Mouse (Mus musculus) monocyte, adult 2 months (primary cell): ENCODE data around the gene Dmwd.
"Not testable (repeated sequence)": the region's sequence is repeated elsewhere in the genome, so short reads cannot be mapped to it uniquely, and the experiment has no call there.

Source experiments
- DNase-seq, 2 experiments: peaks; one replicate each; pipeline ENCODE4 v3.0.0; 2022; ENCODE audit warnings: low spot score in 2 of 2, low read depth in 1 of 2

Gene Dmwd

GRCm38 (mm10) chr7:19069500-19069899 is 6.5 kb upstream of the Dmwd start:
- no peak for DNase-seq

GRCm38 (mm10) chr7:19071024-19071423 is 5.0 kb upstream of the Dmwd start:
- DNase-seq = not testable (repeated sequence)

GRCm38 (mm10) chr7:19073504-19073903 is 2.5 kb upstream of the Dmwd start:
- no peak for DNase-seq

- DNase-seq = no peak
Measured at GRCm38 (mm10) chr7:19074494-19074893, 1.5 kb upstream of the Dmwd start.

GRCm38 (mm10) chr7:19075231-19075630 is 796 bp upstream of the Dmwd start:
- no peak for DNase-seq

- no peak for DNase-seq
Measured at GRCm38 (mm10) chr7:19076586-19076991, 562 bp downstream of the Dmwd start.

- peak; percentile 60 to 61 for DNase-seq
Measured at GRCm38 (mm10) chr7:19077761-19078160, 1.7 kb downstream of the Dmwd start.

- DNase-seq = no peak
Measured at GRCm38 (mm10) chr7:19078732-19079131, 2.7 kb downstream of the Dmwd start.

GRCm38 (mm10) chr7:19080451-19080950 is 4.5 kb downstream of the Dmwd start:
- DNase-seq = no peak

- no peak for DNase-seq
Measured at GRCm38 (mm10) chr7:19082171-19082570, 6.1 kb downstream of the Dmwd start.

- no peak for DNase-seq
Measured at GRCm38 (mm10) chr7:19083096-19083495, 7.1 kb downstream of the Dmwd start.

- no peak for DNase-seq
Measured at GRCm38 (mm10) chr7:19083701-19084100, 7.7 kb downstream of the Dmwd start, which contains the start of gene Dmpk. Dmpk (plus strand) TSS chr7:19083849.

GRCm38 (mm10) chr7:19084277-19084771 is 8.3 kb downstream of the Dmwd start:
- DNase-seq = peak; percentile 77 to 81

GRCm38 (mm10) chr7:19084921-19085473 is 9.0 kb downstream of the Dmwd start:
- DNase-seq = no peak

GRCm38 (mm10) chr7:19085495-19085894 is 9.5 kb downstream of the Dmwd start:
- no peak for DNase-seq

GRCm38 (mm10) chr7:19086042-19086441 is 10.0 kb downstream of the Dmwd start:
- DNase-seq = no peak

- DNase-seq = no peak
Measured at GRCm38 (mm10) chr7:19086760-19087159, 10.7 kb downstream of the Dmwd start.

GRCm38 (mm10) chr7:19088813-19089212 is 12.8 kb downstream of the Dmwd start:
- DNase-seq = peak in 1 of 2 experiments; percentile 48

- no peak for DNase-seq
Measured at GRCm38 (mm10) chr7:19091913-19092312, 15.9 kb downstream of the Dmwd start.

GRCm38 (mm10) chr7:19092381-19093173 is 16.6 kb downstream of the Dmwd start:
- no peak for DNase-seq

- peak in 1 of 2 experiments; percentile 69 for DNase-seq
Measured at GRCm38 (mm10) chr7:19093174-19093521, 17.1 kb downstream of the Dmwd start.
